Mouse (Mus musculus) macrophage (primary cell): ENCODE data around the gene Nmur2. TPM values are rescaled to one million over a fixed set of nuclear protein-coding genes. Genes with fewer than 3 reads are reported as not detected.

Source experiments
- H3K27ac ChIP-seq: fragments of 350-480 bp; formaldehyde crosslinking; 2 replicates; pipeline ENCODE4 v1.9.0; 2021
- H3K36me3 ChIP-seq: fragments of 350-480 bp; formaldehyde crosslinking; 2 replicates; pipeline ENCODE4 v1.9.0; 2021; ENCODE audit errors: inconsistent target
- H3K4me3 ChIP-seq: fragments of 350-480 bp; formaldehyde crosslinking; 2 replicates; pipeline ENCODE4 v1.9.0; 2021; ENCODE audit errors: inconsistent target
- H3K79me2 ChIP-seq: fragments of 350-480 bp; formaldehyde crosslinking; 2 replicates; pipeline ENCODE4 v1.9.0; 2021; ENCODE audit errors: inconsistent target
- WGBS: methylation state at CpG from one replicate; pipeline ENCODE4 v1.1.7; 2026; ENCODE audit warnings: inconsistent platforms; ENCODE audit not compliant: missing documents; 5-methylcytosine and 5-hydroxymethylcytosine counted together
- polyA plus RNA-seq: library from polyadenylated mRNA; stranded (reverse); fragments of 250-400 nt; gene quantifications from 3 replicates; pipeline ENCODE4 v1.2.4, GENCODE M21; 2018; ENCODE audit warnings: inconsistent platforms

Gene Nmur2
- polyA plus RNA-seq, 1 experiment from 2014 or later = not detected

GRCm38 (mm10) chr11:55991505-55992066, 49.2 kb downstream of the Nmur2 start:
- no peak overlapping the region for H3K27ac ChIP-seq
- WGBS = 13% methylated on average over 8 of the region's 8 CpGs
- no peak overlapping the region for H3K4me3 ChIP-seq
- H3K79me2 ChIP-seq = no peaks in the 10 kb centered on the region
- H3K36me3 ChIP-seq = no peaks in the 10 kb centered on the region

GRCm38 (mm10) chr11:55984643-55985042, 56.2 kb downstream of the Nmur2 start:
- H3K79me2 ChIP-seq = no peaks in the 10 kb centered on the region
- 72% methylated on average over 3 of the region's 3 CpGs for WGBS
- H3K4me3 ChIP-seq = no peak overlapping the region
- H3K27ac ChIP-seq = no peak overlapping the region
- no peaks in the 10 kb centered on the region for H3K36me3 ChIP-seq

- WGBS = 25% methylated on average over 1 of the region's 1 CpGs
- H3K36me3 ChIP-seq = no peaks in the 10 kb centered on the region
These were observed 59.2 kb downstream of the Nmur2 start for GRCm38 (mm10) chr11:55981656-55982055.

GRCm38 (mm10) chr11:55978146-55978545, 62.7 kb downstream of the Nmur2 start:
- H3K79me2 ChIP-seq = no peaks in the 10 kb centered on the region
- no peak overlapping the region for H3K4me3 ChIP-seq
- no peaks in the 10 kb centered on the region for H3K36me3 ChIP-seq
- H3K27ac ChIP-seq = no peak overlapping the region
- WGBS = 90% methylated on average over 6 of the region's 6 CpGs

More at GRCm38 (mm10) chr11:55981656-55982055, 59.2 kb downstream of the Nmur2 start:
- H3K79me2 ChIP-seq = no peaks in the 10 kb centered on the region
- no peak overlapping the region for H3K27ac ChIP-seq
- no peak overlapping the region for H3K4me3 ChIP-seq
